Mouse (Mus musculus) cortical plate, adult 2 months (tissue): Measurements from ENCODE around the gene Myl10. TPM values are rescaled to one million over a fixed set of nuclear protein-coding genes. Genes with fewer than 3 reads are reported as not detected.

Experiments
- H3K27ac ChIP-seq: fragments of 200-500 bp; 2 replicates; pipeline ENCODE4 v1.5.1; 2012; ENCODE audit warnings: low read length, control low read depth, inconsistent platforms; ENCODE audit not compliant: insufficient read depth
- H3K4me1 ChIP-seq: fragments of 200-500 bp; 2 replicates; pipeline ENCODE4 v1.6.1; 2011; ENCODE audit warnings: low read length; ENCODE audit not compliant: control insufficient read depth, insufficient read depth
- H3K4me3 ChIP-seq: fragments of 200-500 bp; 2 replicates; pipeline ENCODE4 v1.5.1; 2011; ENCODE audit warnings: mild to moderate bottlenecking, low read length, control low read depth; ENCODE audit not compliant: insufficient read depth
- CTCF ChIP-seq: fragments of 200-500 bp; IDR thresholded peaks from 2 replicates; pipeline ENCODE4 v1.5.1; 2011; ENCODE audit warnings: mild to moderate bottlenecking, control low read depth, low read length; ENCODE audit not compliant: insufficient read depth; ENCODE audit errors: extremely low read depth
- POLR2A ChIP-seq: fragments of 200-500 bp; IDR thresholded peaks from 2 replicates; pipeline ENCODE4 v1.6.1; 2011; ENCODE audit warnings: mild to moderate bottlenecking, low read length, control low read depth; ENCODE audit not compliant: insufficient read depth; ENCODE audit errors: extremely low read depth
- polyA plus RNA-seq: library from polyadenylated mRNA; depleted of rRNA; stranded (reverse); fragments of >200 nt; gene quantifications from 2 replicates; pipeline ENCODE4 v1.2.3, GENCODE M21; 2012

Myl10 gene
- polyA plus RNA-seq, 1 experiment = not detected

DNA sequence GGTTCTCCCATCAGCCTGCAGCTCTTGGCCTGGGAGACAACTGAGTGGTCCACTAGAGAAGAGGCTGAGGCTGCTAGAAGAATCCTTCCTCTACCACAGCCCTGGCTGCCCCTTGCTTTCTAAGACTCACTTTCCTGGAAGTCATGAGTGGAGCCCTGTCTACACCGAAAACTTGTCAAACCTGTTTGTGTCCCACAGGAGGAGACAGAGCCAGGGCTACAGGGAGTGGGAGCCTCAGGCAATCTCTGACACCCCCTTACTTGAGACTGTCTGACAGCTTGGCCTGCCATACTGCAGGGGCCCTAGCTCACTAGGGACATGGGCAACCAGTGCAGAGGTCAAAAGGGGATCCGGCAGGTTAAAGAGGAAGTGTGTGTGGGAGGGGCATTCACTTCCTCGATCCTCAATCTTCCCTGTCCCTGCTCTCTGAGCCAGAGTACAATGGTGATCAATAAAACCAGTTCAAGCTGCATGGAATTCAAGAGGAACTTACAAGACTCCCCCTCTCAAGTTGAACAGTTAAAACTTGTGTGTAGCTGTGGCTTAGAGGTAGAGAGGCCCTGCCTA is 9.3 kb downstream of the Myl10 start:
- H3K4me3 ChIP-seq = no peak overlapping the region
- H3K4me1 ChIP-seq = no peaks in the 10 kb centered on the region
- TF ChIP-seq CTCF (no peak), POLR2A (no peak)
- H3K27ac ChIP-seq = no peak overlapping the region

DNA sequence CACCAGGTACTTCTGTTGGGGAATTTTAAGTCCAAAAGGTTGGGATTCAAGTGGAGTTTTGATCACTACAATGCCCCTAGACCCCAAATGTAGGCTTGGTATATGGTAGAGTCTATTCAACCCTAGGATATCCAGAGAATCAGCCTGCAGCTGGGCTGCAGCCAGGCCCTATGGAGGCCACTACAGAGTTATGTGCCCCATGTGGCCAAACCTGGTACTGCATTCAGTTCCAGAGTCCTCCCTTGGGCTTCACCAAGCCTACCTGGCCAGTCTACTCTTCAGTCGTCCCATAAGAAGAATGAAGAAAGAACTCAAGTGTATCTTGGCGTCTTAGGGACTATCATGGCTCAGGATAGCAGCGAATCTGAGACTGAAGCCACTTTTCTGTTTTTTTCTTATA is 10.8 kb downstream of the Myl10 start:
- no peak overlapping the region for H3K27ac ChIP-seq
- TF ChIP-seq CTCF (peak; percentile 68), POLR2A (no peak)
- no peak overlapping the region for H3K4me3 ChIP-seq
- no peaks in the 10 kb centered on the region for H3K4me1 ChIP-seq

DNA sequence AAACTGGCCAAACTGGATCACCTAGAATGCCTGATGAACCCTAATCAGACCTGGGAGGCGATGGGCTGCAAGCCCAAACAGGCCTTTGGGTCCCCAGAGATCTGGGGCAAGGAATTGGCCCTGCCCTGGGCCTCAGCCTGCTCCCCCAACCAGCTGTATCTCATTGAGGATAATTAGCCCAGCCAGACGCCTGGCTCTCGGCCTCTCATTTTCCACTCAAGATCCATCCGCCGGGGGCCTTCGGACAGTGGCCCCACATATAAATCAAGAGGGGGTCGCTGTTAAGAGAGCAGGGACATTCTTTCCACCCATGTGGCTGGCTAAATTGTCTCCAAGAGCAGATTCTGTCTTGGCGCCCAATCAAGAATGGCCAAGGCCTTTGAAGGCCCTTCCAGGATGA is 11.2 kb downstream of the Myl10 start:
- no peak for TF ChIP-seq POLR2A
- no peak for TF ChIP-seq CTCF
- H3K4me3 ChIP-seq = no peak overlapping the region
- no peak overlapping the region for H3K27ac ChIP-seq
- no peaks in the 10 kb centered on the region for H3K4me1 ChIP-seq

DNA sequence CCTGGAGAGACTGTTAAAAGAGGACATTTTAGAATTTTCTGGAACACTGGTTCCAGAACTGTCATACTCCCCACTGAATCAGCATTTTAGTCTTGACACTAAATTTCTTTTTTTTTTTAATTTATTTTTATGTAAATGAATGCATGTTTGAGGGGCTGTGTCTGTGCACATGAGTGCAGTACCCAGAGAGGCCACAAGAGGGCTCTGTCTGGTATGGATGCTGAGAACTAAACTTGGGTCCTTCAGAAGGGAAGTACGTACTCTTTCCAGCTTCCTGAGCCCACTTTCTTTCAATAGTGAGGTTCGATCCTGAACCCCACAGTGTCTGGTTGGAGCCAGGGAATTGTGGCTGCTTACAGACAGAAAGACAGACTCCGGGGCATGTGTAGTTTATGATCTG is 12.6 kb downstream of the Myl10 start:
- H3K27ac ChIP-seq = no peak overlapping the region
- H3K4me1 ChIP-seq = no peaks in the 10 kb centered on the region
- TF ChIP-seq CTCF (0 out of 2 replicates have a peak, but pooled peaks have one; percentile 1), POLR2A (no peak)
- no peak overlapping the region for H3K4me3 ChIP-seq

DNA sequence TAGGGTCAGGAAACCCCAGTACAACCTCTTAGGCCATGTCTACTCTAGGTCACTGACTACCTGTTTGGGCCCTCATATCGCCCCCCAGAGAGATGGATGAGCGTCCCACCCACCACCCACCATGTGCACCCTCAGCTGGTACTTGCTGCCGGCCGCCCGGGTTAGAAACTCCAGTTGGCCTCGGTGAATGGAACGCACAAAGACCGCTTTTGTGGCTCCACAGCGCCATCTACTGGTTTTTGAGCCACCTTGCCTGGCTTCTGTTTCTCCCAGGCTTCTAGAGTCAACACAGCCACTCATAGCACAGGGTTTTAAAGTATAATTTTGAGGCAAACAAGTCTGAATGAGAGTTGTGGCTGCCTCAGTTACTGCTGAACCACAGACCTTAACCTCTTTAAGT is 13.9 kb downstream of the Myl10 start:
- peak; percentile 85 for TF ChIP-seq CTCF
- TF ChIP-seq POLR2A = no peak
- Histone ChIP-seq H3K4me3 (no peak overlapping the region), H3K27ac (no peak overlapping the region)

GRCm38 (mm10) chr5:136708116-136708515 is 15.2 kb downstream of the Myl10 start:
- H3K4me1 ChIP-seq = no peaks in the 10 kb centered on the region

More for the DNA sequence above, 13.9 kb downstream of the Myl10 start:
- H3K4me1 ChIP-seq = no peaks in the 10 kb centered on the region

DNA sequence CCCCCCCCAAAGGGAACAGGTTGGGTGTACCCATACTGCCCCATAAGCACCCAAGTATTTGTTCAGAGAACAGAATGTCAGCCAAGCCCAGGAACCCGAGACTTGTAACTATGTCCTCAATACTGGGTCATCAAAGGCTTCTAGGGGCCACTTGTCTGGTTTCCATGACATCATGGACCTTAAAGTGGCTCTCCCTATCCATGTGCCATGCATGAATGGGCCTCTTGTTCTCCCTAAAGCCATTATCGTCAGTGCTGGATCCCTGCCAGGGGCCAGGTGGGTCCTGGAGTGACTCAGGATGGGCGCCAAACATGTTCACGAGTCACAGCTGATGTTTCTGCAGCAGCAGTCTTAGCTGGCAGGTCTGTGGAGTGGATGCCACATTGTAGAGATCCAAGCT is 17.8 kb downstream of the Myl10 start:
- TF ChIP-seq CTCF (no peak), POLR2A (no peak)
- Histone ChIP-seq H3K27ac (no peak overlapping the region), H3K4me1 (no peaks in the 10 kb centered on the region), H3K4me3 (no peak overlapping the region)

More at GRCm38 (mm10) chr5:136708116-136708515, 15.2 kb downstream of the Myl10 start:
- TF ChIP-seq POLR2A (no peak), CTCF (no peak)
- no peak overlapping the region for H3K27ac ChIP-seq
- H3K4me3 ChIP-seq = no peak overlapping the region

- TF ChIP-seq CTCF (no peak), POLR2A (no peak)
- Histone ChIP-seq H3K27ac (no peak overlapping the region), H3K4me3 (no peak overlapping the region)
Observed at GRCm38 (mm10) chr5:136714232-136714875, 21.4 kb downstream of the Myl10 start.

DNA sequence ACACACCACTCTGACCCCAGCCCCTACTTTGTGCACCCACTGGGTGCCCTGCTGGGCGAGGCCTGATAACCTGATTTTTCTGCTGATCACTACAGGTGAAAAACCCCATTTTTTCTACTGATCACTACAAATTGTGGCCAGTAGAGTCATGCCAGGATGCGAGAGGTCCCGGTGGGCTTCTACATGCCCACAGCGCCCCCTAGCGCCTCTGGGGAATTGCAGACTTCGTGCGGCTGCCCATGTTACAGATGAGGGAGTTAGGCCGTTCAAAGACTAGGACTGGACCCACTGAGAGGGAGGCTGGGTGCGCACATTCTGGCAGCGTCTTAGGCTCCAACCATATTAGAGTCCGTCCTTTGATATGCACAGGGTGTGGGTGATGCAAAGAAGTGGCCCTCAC is 21.9 kb downstream of the Myl10 start:
- Histone ChIP-seq H3K4me1 (no peaks in the 10 kb centered on the region), H3K27ac (no peak overlapping the region), H3K4me3 (no peak overlapping the region)
- TF ChIP-seq POLR2A (no peak), CTCF (peak; percentile 39)

More at GRCm38 (mm10) chr5:136714232-136714875, 21.4 kb downstream of the Myl10 start:
- H3K4me1 ChIP-seq = no peaks in the 10 kb centered on the region

DNA sequence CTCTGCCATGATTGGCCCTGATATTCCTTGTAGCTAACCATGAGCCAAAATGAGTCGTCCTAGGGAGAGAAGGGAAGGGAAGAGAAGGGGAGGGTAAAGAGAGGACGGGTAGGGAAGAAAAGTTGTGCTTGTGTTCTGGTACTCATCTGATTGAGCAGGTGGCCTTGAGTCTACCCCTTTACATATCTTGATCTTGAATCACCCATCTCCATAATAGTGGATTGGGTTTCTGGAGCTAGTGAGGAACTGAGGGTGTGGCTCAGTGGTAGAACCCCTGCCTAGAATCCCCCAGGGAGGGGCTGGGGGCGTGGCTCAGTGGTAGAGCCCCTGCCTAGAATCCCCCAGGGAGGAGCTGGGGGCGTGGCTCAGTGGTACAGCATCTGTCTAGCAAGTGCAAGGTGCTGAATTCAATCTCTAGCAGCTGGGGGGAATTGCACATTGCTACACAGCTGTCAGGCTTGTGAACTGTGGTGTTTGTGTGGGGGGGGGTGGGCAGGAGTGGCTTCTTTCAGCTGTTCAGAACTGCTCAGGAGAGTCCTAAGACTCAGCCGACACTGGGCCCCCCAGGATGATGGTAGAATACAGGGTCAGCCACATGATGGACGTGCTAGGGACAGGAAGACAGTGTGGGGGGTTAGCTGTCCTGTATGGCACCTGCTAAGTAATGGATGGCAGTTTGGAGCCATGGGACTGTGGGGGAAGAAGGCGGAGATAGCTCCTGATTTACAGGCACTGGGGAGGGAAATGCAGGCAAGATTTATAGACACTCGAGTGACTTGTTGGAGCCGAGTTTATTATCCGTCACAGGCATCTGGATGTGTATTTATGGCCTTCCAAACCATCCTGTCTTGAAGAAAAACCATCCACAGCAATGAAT is 24.0 kb downstream of the Myl10 start:
- Histone ChIP-seq H3K4me1 (no peaks in the 10 kb centered on the region), H3K4me3 (no peak overlapping the region), H3K27ac (no peak overlapping the region)
- TF ChIP-seq POLR2A (no peak), CTCF (no peak)
